Mouse (Mus musculus) thymus, adult 2 months (tissue): ENCODE results near the gene H3f3b.

Source experiments
- CTCF ChIP-seq: fragments of 200-500 bp; IDR thresholded peaks from 2 replicates; pipeline ENCODE4 v1.5.1; 2012; ENCODE audit warnings: mild to moderate bottlenecking, control low read depth, low read length, moderate library complexity, borderline replicate concordance; ENCODE audit not compliant: control insufficient read depth, poor library complexity, insufficient read depth; ENCODE audit errors: extremely low read depth
- POLR2A ChIP-seq: fragments of 200-500 bp; IDR thresholded peaks from 2 replicates; pipeline ENCODE4 v1.6.1; 2012; ENCODE audit warnings: mild to moderate bottlenecking, low read length, control low read depth, moderate library complexity; ENCODE audit not compliant: control insufficient read depth, poor library complexity, insufficient read depth; ENCODE audit errors: extremely low read depth

GRCm38 (mm10) chr11:116002894-116003293 lies 24.9 kb downstream of the H3f3b start:
- no peak for TF ChIP-seq POLR2A
- TF ChIP-seq CTCF = no peak
